Mouse (Mus musculus): Measurements from ENCODE around the gene Megf9.

GRCm38 (mm10) chr4:70484134-70484533 is 50.7 kb downstream of the Megf9 start:
- TF ChIP-seq POLR2A (IDR thresholded peaks at IDR 0.05; ENCODE audit: insufficient read depth, low read depth, low read length) = no peak
- TF ChIP-seq CTCF (IDR thresholded peaks at IDR 0.05; ENCODE audit: insufficient read depth, low read depth, low read length) = no peak

Measured in olfactory bulb, adult 2 months (tissue).